12 mouse cellular contexts compared by ENCODE assay signal in genomic region chr5:44219871-44220270, GRCm38 (mm10).
"Had no signal": no experiment of that assay in that cellular context is flagged by ENCODE, and none has a peak within 500 bp of the region (broad histone marks: within the 10 kb centered on the region; RNA-seq: fewer than 3 reads in every experiment).

No protein-coding gene starts in this region.

- ATAC-seq: intestine, embryonic 16.5 days had no signal

- H3K27ac ChIP-seq: kidney, embryonic 15.5 days; liver, embryonic 15.5 days; lung, embryonic 15.5 days; macrophage; midbrain, embryonic 12.5 days had no signal

- H3K36me3 ChIP-seq: midbrain, embryonic 12.5 days had no signal

- H3K9me3 ChIP-seq: kidney, embryonic 15.5 days; liver, embryonic 15.5 days; lung, embryonic 15.5 days; megakaryocyte, embryonic 14.5 days; midbrain, embryonic 12.5 days had no signal

- H3K27me3 ChIP-seq: kidney, embryonic 15.5 days; liver, embryonic 15.5 days; lung, embryonic 15.5 days; megakaryocyte, embryonic 14.5 days; midbrain, embryonic 12.5 days had no signal

- H3K4me3 ChIP-seq: kidney, embryonic 15.5 days; liver, embryonic 15.5 days; lung, embryonic 15.5 days; midbrain, embryonic 12.5 days had no signal

- DNase-seq: kidney, adult 2 months; kidney, postnatal 14 days; left cerebral cortex, postnatal 4 days; lung, postnatal 14 days; right cerebral cortex, postnatal 25 days had no signal

- H3K9ac ChIP-seq: kidney, embryonic 15.5 days; liver, embryonic 15.5 days; lung, embryonic 15.5 days; midbrain, embryonic 12.5 days had no signal

- H3K4me2 ChIP-seq: kidney, embryonic 15.5 days; liver, embryonic 15.5 days; lung, embryonic 15.5 days; midbrain, embryonic 12.5 days had no signal
